Mouse (Mus musculus) stomach, postnatal 0 days (tissue): ENCODE data around the gene Aqp9.

Experiments
- CTCF ChIP-seq: IDR thresholded peaks from 2 replicates; pipeline ENCODE4 v1.5.1; 2016; ENCODE audit warnings: antibody characterized with exemption, low read depth, mild to moderate bottlenecking, moderate library complexity
- EP300 ChIP-seq: optimal IDR thresholded peaks from 2 replicates; pipeline ENCODE3; 2016; ENCODE audit warnings: antibody characterized with exemption

GRCm38 (mm10) chr9:71213636-71214035 is 45.2 kb upstream of the Aqp9 start:
- no peak for TF ChIP-seq CTCF
- no peak for TF ChIP-seq EP300
